Mouse (Mus musculus) frontal cortex, adult (tissue): ENCODE results near the gene Syn3.
"Not testable (repeated sequence)": the region's sequence is repeated elsewhere in the genome, so short reads cannot be mapped to it uniquely, and the experiment has no call there.

Experiments used
- ATAC-seq: cut with Nextera tagmentation; 2 replicates; pipeline ENCODE4 v1.9.2; 2017; ENCODE audit warnings: mild to moderate bottlenecking, moderate library complexity, mixed read lengths; ENCODE audit not compliant: low TSS enrichment

The Syn3 gene

DNA sequence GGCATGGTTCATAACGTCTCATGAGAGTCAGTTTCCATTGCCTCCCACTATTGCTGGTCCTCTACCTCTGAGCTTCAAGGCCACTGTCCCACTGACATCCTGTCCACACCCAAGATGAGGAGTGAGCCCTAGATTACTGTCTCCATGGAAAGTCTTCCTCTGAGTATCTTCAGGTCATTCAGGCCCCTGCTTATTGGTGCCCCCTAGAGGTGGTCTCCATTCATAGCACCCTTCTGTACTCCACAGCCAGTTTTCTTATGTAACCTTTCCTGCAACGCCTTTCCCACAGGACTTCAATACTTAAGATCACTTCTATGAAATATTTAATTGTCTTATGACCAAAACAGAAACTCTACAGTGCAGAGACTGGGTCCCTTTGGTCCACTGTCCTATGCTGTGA lies 80.4 kb downstream of the Syn3 start:
- ATAC-seq: peak; percentile 20; the same call in 1 of the 2 replicates

DNA sequence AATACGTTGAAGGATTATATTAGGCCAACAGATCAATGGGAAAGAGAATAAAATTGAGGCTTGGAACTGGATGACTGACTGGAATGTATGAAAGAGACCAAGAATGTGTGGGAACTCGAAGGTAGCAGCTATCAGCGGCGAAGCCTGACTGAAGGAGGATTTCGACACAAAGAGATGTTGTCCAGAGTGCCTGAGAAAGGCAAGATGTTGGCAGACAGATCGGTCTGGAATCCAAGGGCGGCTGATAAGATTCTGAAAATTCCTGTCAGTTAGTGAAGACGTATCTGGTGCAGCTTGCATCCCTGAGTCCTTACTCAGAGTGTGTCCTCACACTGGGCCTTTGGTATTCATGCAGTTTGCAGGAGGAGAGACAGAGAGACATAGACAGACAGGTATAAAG lies 81.9 kb downstream of the Syn3 start:
- no peak for ATAC-seq

DNA sequence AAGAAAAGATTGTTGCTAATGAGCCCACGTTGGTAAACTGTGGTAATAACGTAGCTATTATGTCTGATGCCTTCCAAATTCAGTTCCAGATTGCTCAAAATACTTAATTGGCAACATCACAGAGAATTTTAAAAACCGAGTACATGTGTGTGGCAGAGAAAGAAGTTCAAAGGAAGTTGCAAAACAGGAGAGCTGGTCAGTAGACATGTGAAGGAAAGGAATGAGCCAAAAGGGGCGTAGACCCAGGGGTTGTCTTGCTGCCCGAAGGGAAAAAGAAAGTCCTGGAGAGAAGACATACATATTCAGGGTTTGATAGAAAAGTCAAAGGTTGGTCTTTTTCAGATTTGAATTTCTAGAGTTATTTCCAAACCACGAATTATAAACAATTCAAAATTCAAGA lies 87.8 kb downstream of the Syn3 start:
- no peak for ATAC-seq

DNA sequence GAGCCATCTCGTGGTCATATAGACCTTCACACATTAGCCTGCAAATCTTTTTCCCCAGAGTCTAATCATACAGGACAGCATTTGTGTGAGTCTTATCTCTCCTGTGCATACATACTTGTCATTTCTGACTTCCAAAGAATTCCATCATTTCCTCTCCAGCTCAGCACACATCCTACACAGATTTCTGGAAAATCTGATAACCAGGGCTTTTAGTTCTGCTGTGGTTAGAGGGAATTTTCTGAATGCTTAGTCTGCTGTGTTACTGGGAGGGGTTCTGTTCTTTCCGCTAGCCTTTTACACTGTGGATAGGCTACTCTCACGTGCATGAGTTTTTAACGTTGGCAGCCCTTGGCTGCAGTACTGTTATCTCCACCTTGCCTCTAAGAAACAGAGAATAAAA lies 91.7 kb downstream of the Syn3 start:
- ATAC-seq: no peak

DNA sequence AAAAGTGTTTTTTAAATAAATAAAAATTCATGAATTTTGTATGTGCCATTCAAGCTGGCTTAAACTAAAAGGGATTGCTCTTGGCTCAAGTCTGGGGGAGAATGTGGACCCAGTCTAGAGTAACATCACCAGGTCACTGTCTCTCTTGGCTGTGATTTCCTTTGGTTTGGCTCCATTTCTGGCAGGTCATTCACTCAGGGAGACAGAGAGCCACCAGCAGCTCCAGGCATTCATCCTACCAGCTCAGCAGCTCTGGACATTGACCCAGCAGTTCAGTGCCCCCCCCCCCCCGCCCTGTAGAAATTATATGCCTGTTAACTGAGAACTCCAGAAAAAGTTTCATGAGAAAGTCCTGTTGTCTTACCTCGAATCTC lies 100.4 kb downstream of the Syn3 start:
- ATAC-seq: no peak

DNA sequence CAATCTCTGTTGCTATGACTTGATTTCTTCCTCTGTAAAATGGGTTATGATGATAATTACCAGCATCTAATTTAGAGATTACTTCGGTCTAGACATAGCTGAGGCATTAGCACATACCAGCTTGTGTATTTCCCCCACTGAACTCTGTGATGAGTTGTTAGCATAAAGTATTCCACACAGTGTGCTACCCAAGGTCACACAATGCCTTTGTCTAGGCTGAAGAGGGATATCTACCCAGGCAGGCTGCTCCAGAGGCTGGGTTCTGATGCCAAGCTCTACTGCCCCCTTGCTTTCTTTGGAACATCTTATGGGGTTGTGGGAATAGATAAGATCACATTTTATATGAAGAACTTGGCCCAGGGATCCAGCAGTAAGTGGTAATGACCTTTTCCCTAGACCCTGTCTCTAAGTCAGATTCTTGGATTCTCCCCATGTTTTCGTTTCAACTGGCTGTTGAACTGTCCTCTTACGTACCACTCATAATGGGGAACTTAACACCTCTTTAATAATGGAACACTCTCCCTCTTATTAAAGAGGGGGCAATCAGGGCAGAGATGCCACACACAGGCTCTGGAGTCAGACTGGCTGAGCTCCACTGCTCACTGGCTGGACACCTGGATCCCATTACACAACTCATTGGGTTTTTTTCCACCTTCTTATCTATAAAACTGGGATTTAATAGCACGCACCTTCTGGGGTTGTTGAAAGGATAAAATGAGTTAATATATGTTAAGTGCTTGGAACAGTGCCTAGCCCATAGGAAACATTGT lies 100.9 kb downstream of the Syn3 start:
- ATAC-seq: no peak

DNA sequence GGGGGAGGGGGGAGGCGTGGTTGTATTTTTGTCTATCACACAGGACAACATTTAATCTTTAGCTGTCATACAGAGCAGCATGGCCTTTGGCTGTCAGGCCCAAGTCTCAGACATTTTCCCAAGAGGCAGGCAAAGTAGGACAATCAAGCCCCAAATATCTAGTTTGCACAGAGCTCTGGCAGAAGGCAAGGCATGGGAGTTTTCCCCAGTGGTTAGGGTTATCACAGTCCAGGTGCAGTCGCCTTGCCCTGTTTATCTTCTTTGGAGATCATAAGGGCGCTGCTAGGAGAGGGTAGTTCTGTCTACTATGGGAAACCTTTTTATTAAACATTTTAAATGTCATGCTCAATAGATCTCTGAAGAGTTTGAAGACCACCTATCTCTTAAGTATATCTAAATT lies 106.3 kb downstream of the Syn3 start:
- no peak for ATAC-seq

DNA sequence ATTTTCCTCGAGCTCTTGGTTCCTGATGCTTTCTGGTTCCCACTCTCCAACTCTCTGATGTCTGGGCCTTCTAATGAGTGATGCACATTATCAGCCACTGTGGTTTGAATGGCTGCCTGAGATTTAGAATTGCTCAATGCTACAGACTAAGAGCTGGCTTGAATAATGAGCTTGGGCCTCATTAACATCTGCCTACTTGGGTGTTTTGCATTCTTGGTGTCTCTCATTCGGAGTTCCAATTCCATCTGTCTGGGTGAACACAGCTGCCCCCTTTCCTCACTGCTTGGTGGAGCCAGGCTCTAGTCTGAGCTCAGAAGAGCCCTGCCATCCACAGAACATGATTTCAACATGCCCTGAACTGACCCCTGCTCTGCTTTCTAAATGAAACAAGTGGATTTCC lies 108.8 kb downstream of the Syn3 start:
- peak; percentile 70 for ATAC-seq

DNA sequence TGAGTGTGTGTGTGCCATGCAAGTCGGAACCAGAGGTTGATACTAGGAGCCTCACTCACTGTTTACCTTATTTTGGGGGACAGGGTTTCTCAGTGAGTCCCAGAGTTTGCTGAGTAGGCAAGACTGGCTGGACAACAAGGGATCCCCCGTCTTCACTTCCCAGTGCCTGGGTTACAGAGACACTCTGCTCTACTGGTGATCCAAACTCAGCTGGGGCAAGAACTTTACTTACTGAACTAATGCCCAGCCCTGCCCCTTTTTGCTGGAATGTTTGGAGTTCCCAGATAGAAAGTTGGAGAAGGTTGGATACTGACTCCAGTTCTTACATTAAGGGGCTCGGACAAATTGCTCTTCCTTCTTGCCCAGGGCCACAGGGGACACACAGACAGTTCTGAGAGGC lies 109.3 kb downstream of the Syn3 start:
- no peak for ATAC-seq

DNA sequence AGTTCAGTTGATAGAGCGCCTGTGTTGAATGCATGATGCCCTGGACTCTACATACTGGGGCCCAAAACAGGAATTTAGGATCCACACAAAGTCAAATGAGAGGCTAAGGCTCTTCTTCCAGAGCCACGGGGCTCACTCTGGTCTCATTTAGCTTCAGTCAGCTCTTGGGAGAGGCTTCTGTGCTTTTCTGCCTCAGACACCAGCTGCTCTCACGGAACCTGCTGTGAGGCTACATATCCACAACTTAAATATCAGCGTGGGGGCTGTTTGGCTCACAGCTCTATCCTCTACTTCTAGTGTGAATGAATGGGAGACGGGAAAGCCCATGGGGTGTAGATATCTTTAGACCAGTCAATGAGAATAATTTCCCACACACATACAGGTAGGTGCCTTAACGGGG lies 109.9 kb downstream of the Syn3 start:
- ATAC-seq: peak; percentile 95

DNA sequence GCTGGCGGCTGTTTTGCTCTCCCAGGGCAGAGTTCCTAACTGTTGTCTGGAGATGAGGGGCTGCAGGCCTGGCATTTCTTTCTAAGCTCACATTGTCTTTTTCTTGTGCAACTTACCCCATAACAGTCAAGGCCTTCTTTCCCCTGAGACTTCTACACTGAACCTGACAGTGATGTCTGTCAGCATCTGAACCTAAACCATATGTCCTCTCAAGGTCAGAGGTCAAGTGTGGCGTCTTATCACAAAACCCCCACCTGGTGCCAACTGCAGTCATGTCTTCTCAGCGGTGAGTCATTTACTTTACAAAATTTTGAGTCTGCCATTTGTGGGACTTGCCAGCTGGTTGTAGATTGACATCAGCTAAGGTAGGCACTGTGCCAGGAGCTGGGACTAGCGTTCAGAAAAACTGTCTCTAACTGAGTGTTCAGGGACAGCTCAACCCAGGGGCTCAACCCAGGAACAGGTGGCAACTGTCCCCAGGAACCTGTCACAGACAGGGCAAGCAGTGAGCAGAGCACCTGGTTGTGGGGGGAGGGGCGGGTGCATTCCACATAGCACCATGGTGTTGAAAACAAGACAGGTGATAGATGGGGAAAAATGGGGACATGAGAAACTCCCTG lies 110.8 kb downstream of the Syn3 start:
- ATAC-seq: no peak

DNA sequence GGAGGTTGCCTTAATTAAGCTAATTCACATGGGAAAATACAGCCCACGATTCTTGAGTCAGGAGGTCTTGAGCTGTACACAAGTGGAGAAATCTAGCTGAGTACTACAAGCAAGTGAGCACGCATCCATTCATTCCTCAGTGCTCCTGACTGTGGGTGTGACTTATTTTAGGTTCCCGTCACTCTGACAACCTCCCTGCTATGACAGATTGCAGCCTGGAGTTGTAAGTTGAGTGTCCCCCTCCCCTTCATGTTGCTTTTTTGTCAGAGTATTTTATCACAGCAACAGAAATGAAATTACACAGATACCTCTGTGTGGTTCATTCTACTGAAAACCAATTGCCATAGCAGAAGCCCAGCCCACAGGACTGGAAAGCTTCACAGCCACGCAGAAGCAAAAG lies 112.5 kb downstream of the Syn3 start:
- ATAC-seq: no peak

DNA sequence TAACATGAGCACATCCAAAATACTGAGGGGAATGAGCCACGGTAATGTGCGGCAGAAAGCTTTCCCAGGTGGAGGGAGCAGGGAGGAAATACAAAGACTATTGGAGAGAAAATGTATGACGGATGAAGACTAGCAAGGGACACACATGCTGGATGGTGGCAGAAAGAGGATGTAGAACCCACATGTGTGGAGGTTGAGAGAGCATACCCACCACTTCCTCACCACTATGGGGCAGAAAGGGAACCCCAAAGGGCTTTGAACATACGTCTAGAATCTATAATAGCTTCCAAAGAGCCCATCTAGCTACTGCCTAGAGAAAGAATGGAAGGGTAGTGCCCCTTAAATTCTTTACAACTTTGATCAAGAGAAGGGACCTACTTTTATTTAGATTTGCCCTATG lies 113.0 kb downstream of the Syn3 start:
- no peak for ATAC-seq

DNA sequence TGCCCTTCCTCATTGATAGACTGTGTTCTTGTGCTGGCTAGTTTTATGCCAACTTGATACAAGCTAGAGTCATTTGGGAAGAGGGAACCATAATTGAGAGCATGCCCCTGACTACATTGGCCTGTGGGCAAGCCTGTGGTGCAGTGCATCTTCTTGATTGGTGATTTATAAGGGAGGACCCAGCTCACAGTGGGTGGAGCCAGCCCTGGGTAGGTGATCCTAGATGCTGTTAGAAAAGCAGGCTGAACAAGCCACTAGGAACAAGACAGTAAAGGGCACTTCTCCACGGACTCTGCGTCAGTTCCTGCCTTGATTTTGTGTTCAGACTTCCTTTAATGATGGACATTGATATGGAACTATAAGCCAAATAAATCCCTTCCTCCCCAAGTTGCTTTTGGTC lies 114.0 kb downstream of the Syn3 start:
- ATAC-seq: no peak

DNA sequence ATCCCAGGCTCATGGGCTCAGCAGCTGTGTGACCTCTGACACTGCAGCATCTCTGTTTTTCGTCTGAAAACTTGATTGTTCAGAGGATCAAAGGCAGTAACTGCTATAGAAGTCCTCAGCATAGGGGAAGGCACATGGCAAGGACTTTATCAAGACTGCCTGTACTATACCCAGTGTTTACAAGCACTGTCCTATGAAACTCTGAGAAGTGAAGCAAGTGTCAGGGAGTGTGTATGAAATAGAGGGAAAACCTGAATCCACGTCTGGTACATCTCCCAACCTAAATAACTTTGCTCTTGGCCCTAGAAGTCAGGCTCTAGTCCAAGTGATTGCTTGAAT lies 116.8 kb downstream of the Syn3 start:
- no peak for ATAC-seq

DNA sequence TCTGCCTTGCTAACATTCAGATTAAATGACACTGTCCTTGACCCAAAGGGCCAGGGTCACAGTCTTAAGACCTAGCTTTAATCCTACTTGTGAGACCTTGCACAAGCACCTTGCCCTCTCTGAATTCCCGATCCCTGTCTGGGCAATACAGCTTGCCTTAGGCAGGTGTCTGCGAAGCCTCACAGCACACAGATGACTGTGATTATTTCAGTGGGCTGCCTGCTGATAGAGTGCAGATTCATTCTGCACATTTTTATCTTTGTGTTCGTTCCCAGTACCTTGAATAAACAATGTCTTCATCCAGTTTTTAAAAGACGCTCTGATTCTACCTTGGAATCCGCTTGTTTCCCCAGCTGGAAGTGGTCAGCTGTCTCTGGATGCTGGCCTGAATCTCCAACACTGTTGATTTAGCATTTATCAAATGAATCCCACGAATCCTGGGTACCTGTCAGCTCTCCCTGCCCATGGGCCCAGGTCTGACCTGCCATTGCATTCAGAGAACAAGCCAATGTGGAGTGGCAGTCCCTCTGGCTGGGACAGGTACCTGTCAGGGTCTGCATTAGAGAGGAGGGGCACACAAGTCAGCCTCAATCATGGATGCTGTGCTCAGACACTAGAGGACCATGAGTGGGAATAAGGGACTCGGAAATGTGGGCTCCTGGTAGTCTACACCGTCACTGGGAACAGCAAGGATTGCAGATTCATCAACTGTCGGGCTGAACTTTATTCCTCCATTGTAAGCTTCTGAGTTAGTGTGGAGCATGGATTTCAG lies 117.4 kb downstream of the Syn3 start:
- no peak for ATAC-seq

DNA sequence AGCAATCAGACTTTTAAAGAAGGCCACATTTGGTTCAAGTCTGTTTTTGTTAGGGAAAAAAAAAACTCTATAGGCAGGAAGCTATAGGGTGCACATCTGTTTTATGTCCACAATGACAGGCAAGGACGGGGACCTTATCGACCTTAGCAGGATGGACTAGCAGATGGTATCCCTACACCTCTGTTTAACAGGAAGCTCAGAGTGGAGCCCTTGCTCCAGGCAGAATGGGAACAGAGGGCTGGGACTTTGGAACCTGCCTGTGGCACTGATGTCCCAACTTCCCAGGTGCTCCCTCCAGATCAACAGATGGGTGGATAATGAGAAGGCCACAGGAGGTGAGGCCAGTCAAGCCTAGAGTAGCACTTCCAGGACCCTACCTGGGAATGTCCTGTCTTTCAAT lies 118.1 kb downstream of the Syn3 start:
- ATAC-seq: no peak

DNA sequence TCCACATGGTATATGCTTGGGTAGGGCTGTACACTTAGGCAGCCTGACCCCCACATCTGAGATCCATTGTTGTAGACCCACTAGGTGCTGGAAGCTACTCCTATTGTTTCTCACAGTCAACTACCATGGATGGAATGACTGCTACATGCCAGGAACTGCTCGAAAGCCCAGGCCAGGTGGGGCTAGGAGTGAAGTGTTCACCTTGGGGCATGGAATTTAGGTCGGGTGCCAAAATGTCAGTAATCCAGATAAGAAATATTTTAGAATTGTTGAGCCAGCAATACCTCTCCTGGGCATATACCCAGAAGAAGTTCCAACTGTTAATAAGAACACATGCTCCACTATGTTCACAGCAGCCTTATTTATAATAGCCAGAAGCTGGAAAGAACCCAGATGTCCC lies 119.9 kb downstream of the Syn3 start:
- not testable (repeated sequence) for ATAC-seq

DNA sequence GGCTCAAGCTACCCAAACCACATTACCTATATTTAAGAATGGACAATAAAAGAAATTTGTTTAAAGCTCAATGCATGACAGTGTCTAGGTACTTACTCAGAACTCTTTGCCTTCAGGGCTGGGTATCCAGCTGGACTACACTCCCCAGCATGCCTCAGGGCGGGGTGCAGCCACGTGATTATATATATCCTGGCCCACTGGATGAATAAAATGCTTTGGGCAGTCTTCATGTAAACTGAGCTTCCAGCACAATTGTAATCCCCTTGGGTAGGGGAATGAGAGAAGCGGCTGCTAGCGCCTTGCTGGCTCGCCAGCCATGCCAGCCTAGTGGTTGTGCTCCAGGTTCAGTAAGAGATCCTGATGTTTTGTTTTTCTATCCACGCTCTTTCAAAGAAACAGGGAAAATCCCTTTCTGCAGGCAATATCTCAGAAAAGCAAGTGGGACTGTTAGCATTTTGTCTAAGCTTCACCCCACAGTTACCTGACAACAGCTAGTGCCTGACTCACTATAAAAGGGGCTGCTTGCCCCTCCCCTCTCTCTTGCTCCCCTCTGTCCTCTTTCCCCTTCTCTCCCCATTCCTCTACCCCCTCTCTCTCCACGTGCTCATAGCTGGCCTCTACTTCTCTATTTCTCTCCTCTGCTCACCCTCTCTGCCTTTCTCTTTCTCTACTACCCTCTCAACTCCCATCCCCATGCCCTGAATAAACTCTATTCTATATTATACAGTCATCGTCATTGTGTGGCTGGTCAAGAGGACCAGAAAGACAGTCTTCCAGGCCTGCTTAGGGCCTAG lies 122.1 kb downstream of the Syn3 start:
- ATAC-seq: peak; percentile 65; the same call in 1 of the 2 replicates

DNA sequence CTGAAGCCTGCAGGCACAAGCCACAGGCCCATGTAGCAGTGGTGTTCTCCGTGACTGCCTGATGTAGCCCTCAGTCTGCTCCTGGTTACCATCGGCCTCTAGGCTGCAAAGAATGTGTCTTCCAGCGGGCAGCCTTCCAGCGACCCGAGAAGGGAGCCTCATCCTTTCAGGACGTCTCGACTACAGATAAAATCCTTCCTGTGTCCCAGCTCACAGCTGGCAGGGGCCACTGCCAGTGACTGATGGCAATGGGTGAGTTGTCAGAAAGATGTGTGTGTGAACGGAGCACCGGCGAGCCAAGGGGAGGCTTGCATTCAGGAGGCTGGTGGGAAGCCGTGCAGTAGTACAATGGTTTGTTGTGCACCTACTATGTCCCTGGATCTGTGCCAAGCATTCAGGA lies 122.8 kb downstream of the Syn3 start:
- ATAC-seq: no peak

DNA sequence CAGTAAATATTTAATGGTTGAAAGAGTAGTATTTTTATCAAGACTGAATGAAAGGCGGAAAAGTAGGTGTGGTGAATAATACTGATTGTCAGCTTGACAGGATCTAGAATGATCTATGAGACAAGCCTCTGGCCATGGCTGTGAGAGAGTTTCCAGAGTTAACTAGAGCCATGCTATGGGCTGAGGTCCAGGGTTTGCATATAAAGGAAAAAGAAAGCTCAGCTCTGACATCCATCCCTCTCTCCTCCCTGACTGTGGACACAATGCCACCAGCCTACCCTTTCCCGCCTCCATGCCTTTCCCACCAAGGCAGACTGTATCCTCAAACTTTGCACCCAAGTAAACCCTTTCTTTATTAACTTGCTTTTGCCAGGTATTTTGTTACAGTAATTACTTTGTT lies 124.6 kb downstream of the Syn3 start:
- no peak for ATAC-seq

DNA sequence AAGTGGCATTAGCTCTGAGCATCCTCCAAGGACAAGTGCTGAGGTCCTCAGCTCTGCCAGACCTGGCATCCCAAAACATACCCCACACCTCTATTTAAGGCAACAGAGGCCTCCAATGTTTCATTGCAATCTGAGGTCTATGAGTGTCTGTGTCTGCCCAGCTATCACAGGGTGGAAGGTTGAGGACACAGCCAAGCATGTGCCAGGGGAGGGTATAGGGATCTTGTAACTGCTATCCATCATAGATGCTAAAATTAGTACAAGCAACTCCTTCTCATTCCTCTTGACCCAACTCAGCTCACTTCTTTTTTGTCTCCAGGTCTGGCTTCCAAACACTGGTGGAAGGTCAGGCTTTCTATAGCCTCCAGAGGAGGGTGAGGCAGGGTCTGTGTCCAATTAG lies 127.1 kb downstream of the Syn3 start:
- ATAC-seq: no peak
